Mouse (Mus musculus) kidney, embryonic 14.5 days (tissue): ENCODE measurements around the gene Ccdc81. TPM values are rescaled to one million over a fixed set of nuclear protein-coding genes. Genes with fewer than 3 reads are reported as not detected.

Source experiments
- ATAC-seq: fragments of 200-750 bp; cut with Nextera tagmentation; 2 replicates; pipeline ENCODE4 v1.8.0; 2017; ENCODE audit warnings: moderate number of reproducible peaks, mild to moderate bottlenecking, moderate TSS enrichment, moderate library complexity; ENCODE audit not compliant: low FRiP score, low TSS enrichment
- H3K27ac ChIP-seq: fragments of 300-500 bp; sonication (generic); 2 replicates; pipeline ENCODE4 v1.5.1; 2014; ENCODE audit warnings: low read depth, mild to moderate bottlenecking, low read length, moderate library complexity, mixed read lengths
- H3K27me3 ChIP-seq: fragments of 300-500 bp; sonication (generic); 2 replicates; pipeline ENCODE4 v1.6.1; 2014; ENCODE audit warnings: mild to moderate bottlenecking, low read length; ENCODE audit not compliant: control insufficient read depth, insufficient read depth
- H3K36me3 ChIP-seq: fragments of 300-500 bp; sonication (generic); 2 replicates; pipeline ENCODE4 v1.6.1; 2014; ENCODE audit warnings: low read length, mixed read lengths; ENCODE audit not compliant: control insufficient read depth, insufficient read depth
- H3K4me1 ChIP-seq: fragments of 300-500 bp; sonication (generic); 2 replicates; pipeline ENCODE4 v1.6.1; 2014; ENCODE audit warnings: low read length, mixed read lengths; ENCODE audit not compliant: control insufficient read depth, insufficient read depth
- H3K4me2 ChIP-seq: fragments of 300-500 bp; sonication (generic); replicated peaks from 2 replicates; pipeline ENCODE4 v1.6.1; 2014; ENCODE audit warnings: low read depth, mild to moderate bottlenecking, low read length
- H3K4me3 ChIP-seq: fragments of 300-500 bp; sonication (generic); 2 replicates; pipeline ENCODE4 v1.5.1; 2014; ENCODE audit warnings: mild to moderate bottlenecking, low read length
- H3K9ac ChIP-seq: fragments of 300-500 bp; sonication (generic); 2 replicates; pipeline ENCODE4 v1.6.1; 2014; ENCODE audit warnings: low read depth, mild to moderate bottlenecking, low read length, moderate library complexity
- H3K9me3 ChIP-seq: fragments of 300-500 bp; sonication (generic); 2 replicates; pipeline ENCODE4 v1.6.1; 2016; ENCODE audit warnings: low read length; ENCODE audit not compliant: control insufficient read depth
- WGBS: fragments of 180-500 bp; shearing (Covaris S2); extraction: QIAGEN DNeasy Blood & Tissue Kit; methylation state at CpG from one replicate; pipeline ENCODE4 v1.1.7; 2014; 5-methylcytosine and 5-hydroxymethylcytosine counted together
- polyA plus RNA-seq: library from polyadenylated mRNA; unstranded; fragments of >200 nt; fragmentation: Nextera tagmentation; extraction: Ambion mirVana; gene quantifications from 2 replicates; pipeline ENCODE4 v1.2.1, GENCODE M21; 2014

The Ccdc81 gene
- polyA plus RNA-seq, 1 experiment from 2014 or later: not detected

DNA sequence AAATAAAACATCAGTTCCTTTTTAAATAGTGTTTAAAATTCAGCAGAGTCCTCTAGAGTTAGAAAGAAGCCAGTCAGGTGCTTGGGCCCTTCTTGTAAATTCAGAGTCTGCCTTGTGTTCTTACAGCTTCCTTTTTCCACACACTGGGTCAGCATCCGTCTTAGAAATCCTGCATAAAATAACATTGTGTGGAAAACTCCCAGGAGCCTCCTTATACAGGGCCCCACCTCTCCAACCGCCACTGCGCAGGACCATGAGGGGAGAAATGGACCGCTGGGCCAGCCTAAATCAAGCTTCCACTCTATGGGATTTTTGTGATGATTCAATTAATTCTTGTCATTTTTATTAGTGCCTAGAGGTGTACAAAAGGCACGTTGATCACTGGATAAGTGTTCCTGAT, 12.0 kb downstream of the Ccdc81 start:
- WGBS: 60% methylated on average over 5 of the region's 5 CpGs
- no peaks in the 10 kb centered on the region for H3K27me3 ChIP-seq
- H3K9me3 ChIP-seq: no peaks in the 10 kb centered on the region
- ATAC-seq: no peak
- no peaks in the 10 kb centered on the region for H3K36me3 ChIP-seq
- H3K4me1 ChIP-seq: no peaks in the 10 kb centered on the region
- H3K27ac ChIP-seq: no peak overlapping the region
- no peak overlapping the region for H3K4me2 ChIP-seq
- no peak overlapping the region for H3K4me3 ChIP-seq
- H3K9ac ChIP-seq: no peak overlapping the region

DNA sequence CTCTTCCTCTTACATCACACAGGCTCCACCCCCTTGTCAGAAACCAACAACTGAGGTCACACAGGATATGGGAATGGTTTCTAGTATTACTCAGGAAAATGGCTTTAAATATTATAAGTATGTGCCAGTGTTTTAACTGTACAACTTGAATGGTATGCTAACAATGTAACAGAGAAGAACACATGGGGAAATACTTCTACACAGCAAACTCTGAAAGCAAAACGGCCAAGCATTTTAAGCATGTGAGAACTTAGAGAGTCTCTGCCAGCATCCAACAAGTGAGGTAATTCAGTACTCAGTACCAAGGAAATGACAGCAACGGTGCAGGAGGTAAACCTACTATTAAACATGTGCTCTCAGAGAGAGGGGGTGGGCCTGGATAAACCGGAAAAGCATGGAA, 18.9 kb downstream of the Ccdc81 start:
- H3K27ac ChIP-seq: no peak overlapping the region
- H3K4me1 ChIP-seq: no peaks in the 10 kb centered on the region
- H3K4me3 ChIP-seq: no peak overlapping the region
- H3K9me3 ChIP-seq: no peaks in the 10 kb centered on the region
- ATAC-seq: no peak
- no peak overlapping the region for H3K4me2 ChIP-seq
- no peak overlapping the region for H3K9ac ChIP-seq
- no peaks in the 10 kb centered on the region for H3K36me3 ChIP-seq
- H3K27me3 ChIP-seq: no peaks in the 10 kb centered on the region
- WGBS: 44% methylated on average over 3 of the region's 3 CpGs

DNA sequence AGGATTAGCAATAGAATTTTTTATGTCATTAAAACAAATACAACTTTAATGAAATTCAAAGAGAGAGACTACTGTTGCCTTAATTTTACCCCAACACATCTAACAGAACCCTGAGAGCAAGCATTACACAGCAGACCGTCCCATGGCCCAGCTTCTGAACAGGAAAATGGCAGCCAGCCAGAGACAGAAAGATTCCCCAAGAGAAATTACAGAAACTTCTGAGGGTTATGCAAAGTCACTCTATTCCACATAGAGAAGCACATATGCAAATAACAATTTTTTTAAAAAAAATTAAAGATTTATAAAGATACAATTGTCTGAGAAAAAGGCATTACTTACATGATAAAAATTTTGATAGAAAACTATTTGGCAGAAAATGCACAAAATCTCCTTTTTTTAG, 23.7 kb downstream of the Ccdc81 start:
- H3K9ac ChIP-seq: no peak overlapping the region
- H3K9me3 ChIP-seq: no peaks in the 10 kb centered on the region
- no peak for ATAC-seq
- no peak overlapping the region for H3K4me3 ChIP-seq
- 68% methylated on average over 1 of the region's 1 CpGs for WGBS
- H3K27me3 ChIP-seq: no peaks in the 10 kb centered on the region
- H3K4me1 ChIP-seq: no peaks in the 10 kb centered on the region
- no peak overlapping the region for H3K27ac ChIP-seq
- no peak overlapping the region for H3K4me2 ChIP-seq
- H3K36me3 ChIP-seq: no peaks in the 10 kb centered on the region

DNA sequence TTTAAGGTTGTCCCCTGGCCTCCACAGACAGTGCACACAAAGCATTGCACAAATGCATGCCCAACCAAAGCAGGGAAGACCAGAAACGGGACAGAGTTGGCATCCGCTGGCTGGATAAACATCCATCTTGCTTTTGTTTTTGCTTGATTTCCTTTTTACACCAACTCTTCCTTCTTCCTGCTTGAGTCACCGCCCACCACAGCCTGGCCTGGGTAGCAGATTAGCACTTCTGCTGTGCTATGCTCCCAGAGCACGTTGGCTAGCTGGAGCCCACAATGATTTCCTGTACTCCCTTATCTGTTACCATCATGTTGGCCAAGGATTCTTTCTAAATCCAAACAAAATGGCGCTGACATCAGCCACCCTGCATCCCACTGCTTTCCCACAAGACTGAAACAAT, 36.2 kb downstream of the Ccdc81 start:
- Histone ChIP-seq H3K4me1 (no peaks in the 10 kb centered on the region), H3K4me2 (no peak overlapping the region), H3K27ac (no peak overlapping the region), H3K4me3 (no peak overlapping the region), H3K27me3 (no peaks in the 10 kb centered on the region), H3K9ac (no peak overlapping the region), H3K9me3 (no peaks in the 10 kb centered on the region), H3K36me3 (no peaks in the 10 kb centered on the region)
- no peak for ATAC-seq
- WGBS: 70% methylated on average over 5 of the region's 5 CpGs

DNA sequence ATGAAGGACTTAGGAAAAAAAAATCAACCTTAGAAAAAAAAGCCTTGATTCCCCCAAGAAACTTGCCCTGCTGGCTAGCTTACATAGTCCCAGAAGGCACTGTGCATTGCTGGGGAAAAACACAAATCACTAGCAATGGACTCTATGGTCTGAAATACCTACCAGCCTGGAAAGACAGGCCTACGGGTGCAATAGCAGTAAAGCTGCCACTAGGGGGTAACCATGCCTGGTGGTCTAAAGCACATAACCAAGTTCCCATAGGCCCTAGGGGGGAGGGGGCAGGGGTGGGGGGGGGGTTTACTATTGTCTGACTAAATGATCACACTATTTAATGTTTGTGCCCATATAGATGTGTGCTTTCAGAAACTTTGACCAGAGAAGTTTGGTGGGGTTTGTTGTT, 38.7 kb downstream of the Ccdc81 start:
- H3K9ac ChIP-seq: no peak overlapping the region
- no peaks in the 10 kb centered on the region for H3K36me3 ChIP-seq
- ATAC-seq: no peak
- H3K4me2 ChIP-seq: no peak overlapping the region
- H3K27ac ChIP-seq: no peak overlapping the region
- no peaks in the 10 kb centered on the region for H3K4me1 ChIP-seq
- H3K9me3 ChIP-seq: no peaks in the 10 kb centered on the region
- 83% methylated on average over 1 of the region's 1 CpGs for WGBS
- no peak overlapping the region for H3K4me3 ChIP-seq
- no peaks in the 10 kb centered on the region for H3K27me3 ChIP-seq

DNA sequence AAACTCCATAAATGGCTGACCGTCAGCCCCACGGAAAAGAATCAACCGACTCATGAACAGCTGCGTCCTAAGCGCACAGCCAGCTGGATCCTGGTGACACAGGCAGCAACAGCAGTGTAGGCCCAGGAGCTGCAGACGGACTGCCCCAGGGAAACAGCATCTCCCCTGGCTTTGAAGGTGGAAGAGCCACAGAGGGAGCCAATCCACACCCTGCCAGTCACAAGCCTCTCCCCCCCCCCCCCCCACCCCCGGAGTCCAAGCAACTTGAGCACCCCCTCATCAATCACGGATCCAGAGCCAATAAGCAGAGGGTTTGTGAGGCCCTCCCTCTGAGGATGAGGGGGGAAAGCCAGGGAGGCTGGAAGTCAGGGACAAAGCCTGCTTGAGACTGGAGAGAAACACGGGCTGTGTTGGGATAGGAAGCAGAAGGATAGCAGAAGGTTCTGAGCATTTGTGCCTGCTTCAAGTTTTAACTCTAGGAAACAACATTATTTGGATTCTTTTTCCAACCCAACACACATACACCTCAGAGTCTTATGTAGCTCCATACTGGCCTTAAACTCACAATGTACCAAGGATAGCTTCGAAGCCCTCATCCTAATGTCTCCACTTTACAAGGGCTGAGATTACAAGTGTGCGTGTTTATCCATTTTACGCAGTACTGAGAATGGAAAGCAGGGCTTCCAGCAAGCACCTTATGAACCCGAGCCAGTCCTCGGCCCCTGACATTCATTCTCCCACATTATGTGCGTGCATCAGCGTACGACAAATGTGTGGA, 46.8 kb downstream of the Ccdc81 start:
- peak; percentile 77 for ATAC-seq
- Histone ChIP-seq H3K4me2 (no peak overlapping the region), H3K9ac (no peak overlapping the region), H3K4me1 (no peaks in the 10 kb centered on the region), H3K27me3 (no peaks in the 10 kb centered on the region), H3K27ac (no peak overlapping the region), H3K36me3 (no peaks in the 10 kb centered on the region), H3K4me3 (no peak overlapping the region), H3K9me3 (no peaks in the 10 kb centered on the region)
- 50% methylated on average over 17 of the region's 17 CpGs for WGBS

DNA sequence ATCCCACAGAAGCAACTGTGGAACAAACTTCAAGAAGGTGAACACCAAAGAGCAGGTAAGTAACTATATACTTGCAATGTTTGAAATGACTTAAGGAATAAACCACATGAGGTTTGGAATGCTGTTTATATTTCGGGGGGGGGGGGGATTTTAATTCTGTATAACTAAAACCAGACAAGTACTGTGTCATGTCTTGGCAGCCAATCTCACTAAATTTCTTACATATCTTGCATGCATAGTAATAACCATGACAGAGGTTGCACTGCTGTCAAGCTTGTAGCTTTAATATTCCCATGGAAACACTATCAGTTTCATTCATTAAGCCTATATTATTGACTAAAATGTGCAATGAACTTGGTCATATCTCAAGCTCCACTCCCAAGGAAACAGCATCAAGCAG, 48.2 kb downstream of the Ccdc81 start:
- Histone ChIP-seq H3K4me2 (no peak overlapping the region), H3K4me3 (no peak overlapping the region), H3K27me3 (no peaks in the 10 kb centered on the region), H3K27ac (no peak overlapping the region), H3K4me1 (no peaks in the 10 kb centered on the region), H3K36me3 (no peaks in the 10 kb centered on the region), H3K9ac (no peak overlapping the region), H3K9me3 (no peaks in the 10 kb centered on the region)
- ATAC-seq: no peak
- 86% methylated on average over 1 of the region's 1 CpGs for WGBS

DNA sequence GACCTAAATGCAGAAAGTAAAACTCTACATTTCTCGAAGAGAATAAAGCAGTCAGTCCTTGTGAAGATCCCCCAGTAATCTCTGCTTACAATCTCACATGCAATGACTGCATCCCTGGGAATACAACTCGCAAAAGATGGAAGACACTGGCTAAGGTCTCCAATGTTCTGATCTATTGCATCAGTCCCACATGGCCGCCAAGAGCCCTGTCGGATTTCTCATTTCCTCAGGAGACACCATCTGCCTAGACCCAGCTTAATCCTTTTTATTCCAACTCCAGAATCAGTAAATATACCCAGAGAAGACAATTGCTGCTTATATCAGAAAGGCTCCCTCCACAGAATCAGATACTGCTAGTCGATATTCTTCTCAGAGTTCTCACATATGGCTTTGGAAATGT, 50.3 kb downstream of the Ccdc81 start:
- Histone ChIP-seq H3K4me2 (no peak overlapping the region), H3K9ac (no peak overlapping the region), H3K9me3 (no peaks in the 10 kb centered on the region), H3K27ac (no peak overlapping the region), H3K4me1 (no peaks in the 10 kb centered on the region), H3K4me3 (no peak overlapping the region), H3K36me3 (no peaks in the 10 kb centered on the region), H3K27me3 (no peaks in the 10 kb centered on the region)
- ATAC-seq: no peak
- 71% methylated on average over 5 of the region's 5 CpGs for WGBS

DNA sequence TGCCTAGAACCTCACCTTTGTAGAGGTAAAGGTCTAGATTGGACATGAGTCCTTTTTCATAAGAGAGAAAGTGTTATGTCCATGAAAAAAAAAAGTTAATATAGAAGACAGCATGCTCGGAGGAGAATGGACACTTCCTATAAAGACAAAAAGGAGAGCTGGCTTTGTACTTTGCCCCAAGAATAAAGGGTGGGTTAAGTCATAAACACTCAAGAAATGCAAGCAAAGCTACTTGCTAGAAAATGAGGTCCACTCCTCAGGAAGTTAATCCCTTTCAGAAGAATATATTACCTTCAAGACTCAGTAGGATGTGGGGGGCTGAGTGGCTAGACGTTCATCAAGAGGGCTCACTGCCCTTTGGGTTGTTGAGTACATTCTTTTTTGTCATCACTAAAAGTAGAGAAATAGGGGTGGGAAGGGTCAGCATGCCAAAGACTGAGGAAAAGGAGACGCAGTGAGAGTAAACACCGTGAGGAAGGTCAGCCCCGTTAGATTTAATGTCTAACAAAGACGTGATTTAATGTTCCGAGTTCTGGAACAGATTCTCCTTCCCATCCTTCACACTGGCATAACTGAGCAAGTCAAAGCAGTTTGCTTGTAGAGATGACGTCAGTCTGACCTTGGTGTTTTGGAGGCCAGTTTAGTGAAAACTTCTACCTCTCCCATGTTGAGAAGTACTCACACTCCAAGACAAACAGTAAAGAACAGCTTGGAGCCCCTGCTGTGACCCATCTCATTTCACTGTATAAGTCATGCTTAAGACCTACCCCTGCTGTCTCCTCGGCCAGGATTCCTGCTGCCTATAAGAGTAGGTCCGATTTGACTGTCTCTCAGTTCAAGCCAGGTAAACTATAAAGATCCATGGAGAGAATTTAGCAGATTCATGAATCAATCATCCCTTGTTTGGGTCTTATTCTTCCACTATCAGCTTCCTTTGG, 51.0 kb downstream of the Ccdc81 start:
- H3K9me3 ChIP-seq: no peaks in the 10 kb centered on the region
- H3K4me1 ChIP-seq: no peaks in the 10 kb centered on the region
- H3K27ac ChIP-seq: no peak overlapping the region
- no peak overlapping the region for H3K4me3 ChIP-seq
- H3K36me3 ChIP-seq: no peaks in the 10 kb centered on the region
- 40% methylated on average over 10 of the region's 10 CpGs for WGBS
- ATAC-seq: peak; percentile 84
- H3K9ac ChIP-seq: no peak overlapping the region
- no peak overlapping the region for H3K4me2 ChIP-seq
- no peaks in the 10 kb centered on the region for H3K27me3 ChIP-seq
